Mouse (Mus musculus) gonadal fat pad, adult 2 months (tissue): ENCODE measurements around the gene Garnl3. TPM values are rescaled to one million over a fixed set of nuclear protein-coding genes. Genes with fewer than 3 reads are reported as not detected.

Experiments used
- polyA plus RNA-seq: library from polyadenylated mRNA; depleted of rRNA; stranded (reverse); fragments of >200 nt; gene quantifications from 2 replicates; pipeline ENCODE4 v1.2.3, GENCODE M21; 2012; rRNA removed

Gene Garnl3
- polyA plus RNA-seq, 1 experiment = 9.8 TPM

Other genes starting within 250 kb of the Garnl3 start
- 226 and 300 TPM in 2 replicates for gene Rpl12, start 170.1 kb downstream of the Garnl3 start, polyA plus RNA-seq
- gene Lrsam1, start 170.0 kb downstream of the Garnl3 start, polyA plus RNA-seq = 18.6 and 19.3 TPM in 2 replicates
- 52.5 and 53.7 TPM in 2 replicates for gene Slc2a8, start 149.6 kb downstream of the Garnl3 start, polyA plus RNA-seq
- gene Angptl2, start 84.4 kb upstream of the Garnl3 start, polyA plus RNA-seq = 57.1 and 70.5 TPM in 2 replicates
- 10.2 and 10.6 TPM in 2 replicates for gene Ralgps1, start 239.8 kb upstream of the Garnl3 start, polyA plus RNA-seq